Mouse (Mus musculus) layer of hippocampus, adult 11-12 months (tissue): ENCODE measurements around the gene C530008M17Rik.
A peak's percentile ranks its signal among the peaks of the same experiment; 100 is the strongest.

ENCODE experiments used
- DNase-seq: peaks from one replicate; pipeline ENCODE4 v3.0.0; 2022; ENCODE audit warnings: low spot score

Gene C530008M17Rik

DNA sequence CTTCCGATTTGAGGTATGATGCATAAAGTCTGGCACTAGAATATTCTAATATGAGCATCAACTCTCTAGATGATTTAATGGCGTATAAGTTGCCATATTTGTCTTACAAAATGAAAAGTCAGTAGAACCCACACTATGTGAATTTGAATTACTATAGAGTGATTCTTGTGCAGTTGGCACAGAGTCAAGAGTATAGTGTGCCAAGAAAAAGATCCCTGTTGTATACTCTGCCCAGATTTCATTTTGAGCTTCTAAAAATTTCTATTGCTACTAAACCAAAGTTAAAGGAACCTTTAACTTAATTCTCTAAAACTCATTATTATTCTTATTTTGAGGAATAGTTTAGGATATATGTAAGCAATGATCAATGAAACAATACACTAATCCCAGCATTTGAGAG is at the start of gene C530008M17Rik:
TSS of gene C530008M17Rik (plus strand) at position 301 of the 400 bp plus-strand sequence.
- DNase-seq: no peak

GRCm38 (mm10) chr5:76609702-76610370 is 46.5 kb upstream of the C530008M17Rik start:
- DNase-seq: no peak

DNA sequence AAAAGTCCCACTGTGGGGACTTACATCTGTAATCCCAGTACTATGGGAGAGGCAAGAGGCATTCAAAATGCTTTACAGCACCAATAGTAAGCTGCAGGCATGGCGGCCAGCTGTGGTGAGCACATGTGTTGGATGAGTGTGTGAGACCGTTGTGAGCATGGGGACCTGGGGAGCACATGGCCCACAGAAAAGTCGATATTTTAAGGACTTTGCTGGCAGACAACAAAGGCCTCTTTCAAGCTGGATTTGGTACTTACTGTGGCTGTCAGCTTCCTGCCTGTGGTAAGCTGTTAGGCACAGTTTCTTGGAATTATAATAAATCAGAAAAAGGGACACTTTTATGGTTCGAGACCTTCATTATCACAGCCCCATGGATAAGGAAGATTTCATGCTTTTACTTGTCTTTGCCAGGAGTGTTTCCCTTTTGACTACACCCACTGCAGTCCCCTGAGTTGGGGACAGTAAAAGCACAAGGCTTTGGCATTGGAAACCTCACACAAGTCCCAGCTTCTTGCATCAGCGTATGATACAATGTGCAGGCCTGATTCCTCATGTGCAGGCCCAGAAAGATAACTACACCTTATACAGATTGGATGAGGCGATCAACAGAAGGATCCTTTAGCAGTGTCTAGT is 43.3 kb upstream of the C530008M17Rik start:
- no peak for DNase-seq

DNA sequence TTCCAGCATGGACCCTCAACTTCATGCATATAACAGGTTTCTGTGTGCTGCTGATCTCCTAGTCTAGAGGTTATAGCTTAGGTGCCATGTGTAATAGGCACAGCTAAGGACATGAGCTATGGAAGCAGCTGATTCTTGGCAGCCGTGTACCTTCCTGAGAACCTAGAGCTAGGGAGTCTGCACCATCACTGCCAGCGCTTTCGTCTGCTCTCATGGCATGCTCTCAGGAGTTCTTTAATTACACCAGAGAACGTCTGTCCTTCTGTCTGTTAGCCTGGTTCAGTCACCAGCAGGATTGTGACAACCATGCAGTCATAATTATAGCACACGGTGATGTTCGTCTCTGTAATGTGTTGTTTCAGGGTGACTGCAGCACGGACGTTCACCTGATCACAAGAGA is 41.0 kb upstream of the C530008M17Rik start:
- peak; percentile 11 for DNase-seq

DNA sequence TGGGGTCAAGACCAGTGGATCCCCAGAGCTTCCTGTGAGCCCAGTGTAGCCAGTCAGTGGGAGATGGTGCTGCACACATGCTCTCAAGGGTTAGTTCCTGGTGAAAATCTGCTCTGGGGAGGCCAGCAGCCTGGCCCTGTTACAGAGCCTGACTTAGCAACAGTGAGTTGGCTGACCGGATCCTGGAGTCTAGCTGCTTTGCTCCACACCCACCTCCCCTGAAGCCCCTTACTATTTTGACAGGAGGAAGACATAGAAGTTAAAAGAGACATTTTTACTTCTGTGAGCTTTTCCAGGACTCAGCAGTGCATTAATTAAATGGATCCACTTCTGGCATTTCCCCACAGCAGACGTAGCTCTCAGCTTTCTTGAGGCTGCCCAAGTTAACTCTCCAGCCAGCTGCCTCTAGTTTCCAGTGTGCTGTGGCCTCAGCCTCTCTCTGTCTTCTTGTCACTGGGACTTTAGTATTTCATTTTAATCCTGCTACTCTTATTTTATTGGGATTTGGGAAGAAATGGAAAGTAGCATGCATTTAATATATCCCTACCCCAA is 40.0 kb upstream of the C530008M17Rik start:
- DNase-seq: no peak

DNA sequence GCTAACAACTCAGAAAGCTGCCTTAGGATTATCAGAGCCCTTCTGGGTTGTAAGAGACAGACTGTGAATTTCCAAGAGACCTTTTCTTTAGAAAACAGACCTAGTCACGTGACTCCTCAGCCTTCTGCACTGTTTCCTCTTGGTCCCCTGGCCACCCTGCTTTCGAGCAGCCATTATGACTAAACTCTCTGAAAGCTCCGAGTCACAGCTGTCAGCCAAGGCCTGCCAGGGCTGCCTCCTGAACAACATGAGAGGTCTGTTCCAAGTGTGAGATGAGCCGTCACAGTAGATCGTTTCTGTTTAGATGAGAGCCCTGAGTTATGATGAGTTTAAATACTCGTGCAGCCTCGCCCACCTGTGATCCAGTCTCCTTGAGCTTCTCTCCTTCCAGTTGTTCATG is 37.6 kb upstream of the C530008M17Rik start:
- DNase-seq: peak; percentile 23

GRCm38 (mm10) chr5:76623759-76624158 is 32.6 kb upstream of the C530008M17Rik start:
- no peak for DNase-seq

DNA sequence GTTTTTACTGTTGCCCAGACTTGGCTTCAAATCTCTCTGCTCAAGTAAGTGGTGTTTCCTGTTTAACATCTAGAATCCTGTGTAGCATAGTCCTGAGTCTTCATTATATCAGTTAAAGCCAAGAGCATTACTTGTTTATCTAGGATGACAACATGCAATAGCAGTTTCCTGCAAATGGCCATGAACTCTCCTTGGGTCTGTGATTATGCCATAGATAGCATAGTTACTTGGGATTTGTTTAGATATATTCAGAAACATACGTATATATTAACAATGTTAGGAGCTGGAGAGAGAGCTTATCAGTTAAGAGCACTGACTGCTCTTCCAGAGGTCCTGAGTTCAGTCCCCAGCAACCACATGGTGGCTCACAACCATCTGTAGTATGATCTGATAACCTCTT is 28.5 kb upstream of the C530008M17Rik start:
- DNase-seq: no peak

DNA sequence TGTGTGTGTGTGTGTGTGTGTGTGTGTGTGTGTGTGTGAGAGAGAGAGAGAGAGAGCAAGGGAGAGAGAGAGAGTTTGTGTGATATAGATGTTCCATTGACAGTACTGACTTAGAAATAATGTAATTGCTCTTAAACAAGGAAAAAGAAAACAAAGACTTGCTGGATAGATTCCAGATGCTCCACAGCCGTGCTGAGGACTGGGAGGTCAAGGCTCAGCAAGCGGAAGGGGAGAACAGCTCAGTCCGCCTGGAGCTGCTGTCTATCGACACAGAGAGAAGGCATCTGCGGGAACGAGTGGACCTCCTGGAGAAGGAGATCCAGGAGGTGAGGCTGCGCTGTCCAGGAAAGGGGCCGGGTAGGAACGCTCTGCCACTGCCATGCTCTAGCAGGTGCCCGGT is 22.3 kb upstream of the C530008M17Rik start:
- no peak for DNase-seq

GRCm38 (mm10) chr5:76635592-76635991 is 20.7 kb upstream of the C530008M17Rik start:
- no peak for DNase-seq

DNA sequence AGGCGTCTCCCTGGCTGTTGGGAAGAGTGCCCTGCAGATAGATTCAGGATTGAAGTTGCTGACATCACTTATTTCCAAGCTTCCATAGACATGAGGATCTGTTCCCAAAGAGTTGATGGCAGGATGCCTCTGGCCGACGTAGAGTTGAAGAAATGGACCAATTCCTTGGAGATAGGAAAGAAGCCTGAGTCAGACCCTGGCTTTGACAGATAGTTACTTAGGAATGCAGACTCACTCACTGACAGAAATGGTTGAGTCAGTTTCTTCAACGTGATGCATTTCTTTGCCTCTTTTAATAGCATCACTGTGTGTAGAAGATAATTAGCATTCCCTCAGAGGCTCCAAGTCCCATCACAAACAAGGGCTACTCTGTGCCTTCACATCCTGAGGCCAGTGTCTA is 14.2 kb upstream of the C530008M17Rik start:
- DNase-seq: no peak

- no peak for DNase-seq
Measured at GRCm38 (mm10) chr5:76644234-76644633, 12.1 kb upstream of the C530008M17Rik start.

DNA sequence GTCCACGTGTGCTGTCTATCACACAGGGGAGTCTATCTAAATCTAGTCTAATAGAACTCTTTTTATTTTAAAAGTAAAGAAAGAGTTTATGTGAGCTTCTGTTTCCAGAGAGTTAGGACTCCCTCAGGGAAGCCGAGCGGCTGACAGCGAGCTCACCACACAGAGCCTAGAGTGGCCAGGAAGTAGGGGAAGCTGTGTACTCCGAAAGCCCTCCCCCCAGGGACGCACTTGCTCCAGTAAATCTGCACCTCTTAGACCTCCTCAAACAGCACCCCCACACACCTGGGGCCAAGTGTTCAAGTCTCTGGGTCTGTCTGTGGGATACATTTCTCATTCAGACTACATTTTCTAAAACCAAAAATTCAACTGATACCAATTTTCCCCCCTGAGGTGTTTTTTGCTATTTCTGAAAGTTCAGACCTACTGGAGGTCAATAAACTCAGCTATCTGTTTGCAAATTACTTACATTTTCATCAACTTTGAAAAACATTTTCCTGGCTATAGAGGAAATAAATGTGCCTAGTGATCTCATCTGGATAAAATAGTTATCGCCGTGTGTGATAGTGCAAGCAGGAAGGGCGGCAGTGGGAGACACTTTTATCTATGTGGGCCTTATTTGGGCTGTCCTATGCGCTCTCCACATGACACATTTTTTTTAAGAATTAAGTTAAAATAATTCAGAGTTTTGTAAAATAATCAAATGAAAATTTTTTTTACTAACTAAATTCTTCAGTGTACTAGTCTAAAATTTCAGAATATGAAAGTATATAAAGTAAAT is 11.0 kb upstream of the C530008M17Rik start:
- DNase-seq: no peak

DNA sequence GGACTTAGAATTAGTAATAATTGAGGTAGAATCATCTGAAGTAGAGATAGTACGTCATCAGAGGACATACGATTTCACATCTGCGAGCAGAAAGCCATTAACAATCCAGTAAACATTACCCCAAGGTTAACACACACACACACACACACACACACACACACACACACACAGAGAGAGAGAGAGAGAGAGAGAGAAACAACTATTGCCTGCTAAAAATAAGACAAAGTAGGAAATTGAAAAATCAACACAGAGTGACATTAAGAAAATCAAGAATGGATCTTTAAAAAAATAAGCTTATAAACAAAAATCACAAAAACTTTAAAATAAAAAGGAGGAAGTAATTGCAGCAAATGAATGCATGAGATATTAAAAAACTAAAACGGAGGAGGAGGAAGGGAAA is 6.4 kb upstream of the C530008M17Rik start:
- DNase-seq: no peak

- DNase-seq: no peak
Measured at GRCm38 (mm10) chr5:76651151-76651725, 5.1 kb upstream of the C530008M17Rik start.

- DNase-seq: peak; percentile 50
Measured at GRCm38 (mm10) chr5:76657245-76658083, 1.2 kb downstream of the C530008M17Rik start.

- peak; percentile 15 for DNase-seq
Measured at GRCm38 (mm10) chr5:76658084-76658934, 2.0 kb downstream of the C530008M17Rik start.

GRCm38 (mm10) chr5:76659958-76660635 is 3.8 kb downstream of the C530008M17Rik start:
- DNase-seq: no peak

GRCm38 (mm10) chr5:76661310-76661709 is 5.0 kb downstream of the C530008M17Rik start:
- no peak for DNase-seq

- DNase-seq: no peak
Measured at GRCm38 (mm10) chr5:76664936-76665335, 8.6 kb downstream of the C530008M17Rik start.
